Mouse (Mus musculus) midbrain, embryonic 12.5 days (tissue): ENCODE measurements around the gene Olfr1274-ps. TPM values are rescaled to one million over a fixed set of nuclear protein-coding genes. Genes with fewer than 3 reads are reported as not detected.
"Not testable (repeated sequence)": the region's sequence is repeated elsewhere in the genome, so short reads cannot be mapped to it uniquely, and the experiment has no call there.

ENCODE experiments used
- ATAC-seq: fragments of 200-750 bp; cut with Nextera tagmentation; 2 replicates; pipeline ENCODE4 v1.8.0; 2017; ENCODE audit warnings: low read depth, moderate TSS enrichment, moderate library complexity; ENCODE audit not compliant: low FRiP score
- H3K27ac ChIP-seq: fragments of 300-500 bp; sonication (generic); replicated peaks from 2 replicates; pipeline ENCODE4 v1.5.1; 2016; ENCODE audit warnings: mild to moderate bottlenecking
- H3K27me3 ChIP-seq: fragments of 300-500 bp; sonication (generic); 2 replicates; pipeline ENCODE4 v1.6.1; 2016; ENCODE audit warnings: mild to moderate bottlenecking
- H3K36me3 ChIP-seq: fragments of 300-500 bp; sonication (generic); 2 replicates; pipeline ENCODE4 v1.6.1; 2016
- H3K4me1 ChIP-seq: fragments of 300-500 bp; sonication (generic); 2 replicates; pipeline ENCODE4 v1.6.1; 2016
- H3K4me2 ChIP-seq: fragments of 300-500 bp; sonication (generic); replicated peaks from 2 replicates; pipeline ENCODE4 v1.6.1; 2016; ENCODE audit warnings: mild to moderate bottlenecking, moderate library complexity
- H3K4me3 ChIP-seq: fragments of 300-500 bp; sonication (generic); 2 replicates; pipeline ENCODE4 v1.5.1; 2016; ENCODE audit warnings: mild to moderate bottlenecking
- H3K9ac ChIP-seq: fragments of 300-500 bp; sonication (generic); replicated peaks from 2 replicates; pipeline ENCODE4 v1.6.1; 2016; ENCODE audit warnings: mild to moderate bottlenecking, moderate library complexity
- H3K9me3 ChIP-seq: fragments of 300-500 bp; sonication (generic); 2 replicates; pipeline ENCODE4 v1.6.1; 2016; ENCODE audit warnings: mild to moderate bottlenecking
- WGBS: fragments of 180-500 bp; shearing (Covaris S2); methylation state at CpG from one replicate; pipeline ENCODE4 v1.1.7; 2016; 5-methylcytosine and 5-hydroxymethylcytosine counted together
- polyA plus RNA-seq: library from polyadenylated mRNA; unstranded; fragments of >200 nt; fragmentation: Nextera tagmentation; extraction: Ambion mirVana; gene quantifications from 2 replicates; pipeline ENCODE4 v1.2.1, GENCODE M21; 2016

Gene Olfr1274-ps
- polyA plus RNA-seq: not detected in 2 replicates

DNA sequence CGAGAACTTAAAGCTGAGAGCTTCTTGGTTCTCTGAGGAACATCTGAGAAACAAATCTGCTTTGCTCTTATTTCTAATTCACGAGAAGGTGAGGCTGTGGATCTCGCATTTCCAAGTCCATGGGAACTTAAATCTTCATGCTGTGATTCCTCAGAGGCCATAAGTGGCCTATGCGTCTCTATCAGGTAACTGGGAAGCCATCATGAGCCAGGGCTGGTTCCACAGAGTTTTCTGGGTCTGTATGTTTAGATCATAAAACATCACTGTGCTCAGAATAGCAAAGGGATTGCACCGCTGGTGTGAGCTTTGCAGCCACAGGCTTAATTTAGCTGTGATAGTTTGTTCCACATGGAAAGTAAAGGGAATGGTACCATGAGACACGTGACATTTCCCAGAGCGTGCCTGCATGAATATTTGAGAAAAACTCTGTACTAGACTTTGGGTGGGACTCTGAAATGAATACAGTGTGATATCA, at the start of gene Olfr1274-ps:
Gene Olfr1274-ps (plus strand): TSS at position 51 of the 475 bp plus-strand sequence.
- not testable (repeated sequence) for H3K4me3 ChIP-seq, H3K27ac ChIP-seq

DNA sequence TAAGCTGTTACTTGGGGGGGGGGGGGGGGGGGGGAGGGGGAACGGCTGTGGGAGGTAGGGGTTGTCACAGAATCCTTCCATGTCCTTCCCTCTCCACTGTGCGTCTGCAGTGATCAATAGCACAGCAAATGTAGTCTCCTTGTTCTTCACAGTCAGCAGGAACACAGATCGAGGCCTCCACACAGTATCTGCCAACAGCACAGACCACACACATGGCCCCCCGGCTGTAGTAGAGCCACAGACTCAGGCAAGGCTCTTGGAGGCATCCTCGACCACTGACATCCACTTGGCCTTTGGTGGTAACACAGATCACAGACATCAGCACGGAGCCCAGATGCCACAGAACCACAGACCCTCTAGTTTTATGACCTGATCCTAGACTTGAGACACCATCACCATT, 47.4 kb upstream of the Olfr1274-ps start:
- not testable (repeated sequence) for H3K27me3 ChIP-seq, H3K4me1 ChIP-seq, H3K36me3 ChIP-seq, H3K4me3 ChIP-seq, H3K27ac ChIP-seq, H3K9ac ChIP-seq, H3K9me3 ChIP-seq, H3K4me2 ChIP-seq
- no CpG with 5 or more reads among the region's 6 CpGs for WGBS
- peak; percentile 58 for ATAC-seq

More for the DNA sequence above, at the start of gene Olfr1274-ps:
- WGBS: 83% methylated on average over 5 of the region's 7 CpGs
- not testable (repeated sequence) for ATAC-seq, H3K9ac ChIP-seq, H3K4me2 ChIP-seq, H3K27me3 ChIP-seq, H3K9me3 ChIP-seq, H3K36me3 ChIP-seq, H3K4me1 ChIP-seq

DNA sequence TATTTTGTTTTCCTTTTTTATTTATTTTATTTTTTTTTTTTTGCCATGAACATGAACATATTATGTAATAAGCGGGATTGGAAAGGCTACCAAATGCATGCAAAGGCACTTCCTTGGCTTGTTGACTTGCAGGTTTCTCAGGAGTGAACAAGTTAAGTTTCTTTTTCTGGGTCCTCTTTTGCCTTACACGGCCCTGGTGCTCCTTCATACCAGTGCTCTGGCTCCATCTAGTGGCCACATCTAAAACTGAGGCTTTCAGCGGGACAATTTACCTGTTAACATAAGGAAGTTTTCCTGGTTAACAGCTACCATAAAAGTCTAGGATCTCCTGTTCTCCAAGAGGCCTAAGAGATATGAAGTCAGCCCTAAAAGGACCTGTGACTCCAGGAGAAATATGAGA, 46.9 kb upstream of the Olfr1274-ps start:
- not testable (repeated sequence) for H3K4me3 ChIP-seq, H3K4me2 ChIP-seq, H3K36me3 ChIP-seq, H3K9ac ChIP-seq, H3K27ac ChIP-seq, H3K4me1 ChIP-seq, H3K9me3 ChIP-seq, H3K27me3 ChIP-seq
- peak; percentile 54; the same call in 1 of the 2 replicates for ATAC-seq
- no CpG with 5 or more reads among the region's 3 CpGs for WGBS

DNA sequence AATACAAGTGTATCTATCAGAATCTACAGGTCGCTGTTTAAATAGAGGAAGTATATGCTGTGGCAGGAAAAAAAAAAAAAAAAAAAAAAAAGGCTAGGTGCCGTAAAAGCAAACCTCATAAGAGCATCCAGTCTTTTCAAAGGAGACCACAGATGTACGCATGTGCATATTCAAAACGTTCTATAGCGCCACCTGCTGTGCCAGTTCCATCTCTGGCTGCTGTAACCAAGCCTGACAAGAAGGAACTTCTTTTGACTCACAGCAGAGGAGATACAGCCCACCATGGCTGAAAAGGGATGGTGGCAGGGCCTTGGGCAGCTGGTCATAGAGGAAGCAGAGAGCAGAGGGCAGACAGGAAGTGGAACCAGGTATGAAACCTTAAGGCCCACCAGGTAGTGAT, 39.3 kb upstream of the Olfr1274-ps start:
- not testable (repeated sequence) for H3K9ac ChIP-seq, H3K9me3 ChIP-seq, H3K4me1 ChIP-seq, H3K27ac ChIP-seq, H3K4me3 ChIP-seq, H3K36me3 ChIP-seq, H3K27me3 ChIP-seq, ATAC-seq, H3K4me2 ChIP-seq
- no CpG with 5 or more reads among the region's 5 CpGs for WGBS

DNA sequence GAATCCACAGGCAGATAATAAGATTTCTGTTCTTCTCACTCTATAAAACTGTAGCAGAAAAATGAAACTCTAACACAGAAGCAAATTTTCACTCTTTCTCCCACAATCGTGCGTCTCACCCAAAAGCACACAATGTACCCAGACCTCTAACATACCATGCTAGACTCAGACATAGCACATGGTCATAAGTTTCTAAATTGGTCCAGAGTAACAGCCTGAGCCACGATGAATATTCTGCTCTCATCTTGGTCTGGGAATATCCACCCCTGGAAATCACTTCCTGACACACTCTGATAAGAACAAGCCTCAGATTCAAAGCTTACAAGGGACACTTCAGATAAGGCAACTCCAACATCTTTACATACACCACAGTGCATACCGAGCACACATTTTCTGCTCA, 38.3 kb upstream of the Olfr1274-ps start:
- H3K9me3 ChIP-seq, H3K36me3 ChIP-seq, H3K4me3 ChIP-seq, H3K9ac ChIP-seq, ATAC-seq, H3K4me1 ChIP-seq, H3K27ac ChIP-seq, H3K4me2 ChIP-seq, H3K27me3 ChIP-seq: not testable (repeated sequence)
- no CpG with 5 or more reads among the region's 4 CpGs for WGBS

DNA sequence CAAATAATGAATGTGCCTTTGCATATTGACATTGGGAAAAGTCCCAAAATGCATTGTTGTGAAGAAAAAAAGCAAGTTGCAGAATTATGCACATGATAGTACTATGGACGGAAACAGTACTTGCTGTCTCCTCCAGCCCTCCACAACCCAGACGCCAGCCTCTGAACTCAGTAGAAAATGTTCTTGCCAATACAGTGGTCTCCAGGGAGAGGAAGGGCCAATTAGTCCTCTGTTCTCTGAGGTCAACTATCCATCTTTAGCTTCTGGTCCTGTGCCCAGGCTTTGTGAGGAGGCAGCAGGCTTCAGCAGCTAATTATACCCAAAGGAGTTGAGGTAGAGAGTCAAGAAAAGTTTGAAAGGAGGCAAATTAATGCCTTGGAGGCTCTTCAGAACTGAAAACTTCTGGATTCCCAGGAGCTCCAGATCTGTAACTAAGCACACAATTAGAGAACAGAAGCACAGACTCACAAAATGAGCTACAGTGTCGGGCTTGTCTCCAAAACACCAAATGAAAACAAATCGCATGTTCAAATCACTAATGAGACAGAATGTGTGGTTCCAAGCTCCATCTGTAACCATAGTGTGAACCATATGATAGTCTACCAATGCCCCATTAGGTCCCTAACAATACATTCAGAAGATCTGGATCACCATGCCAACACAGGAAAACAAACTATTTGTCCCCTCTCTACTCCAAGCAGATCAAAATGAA, 15.8 kb downstream of the Olfr1274-ps start:
- H3K4me1 ChIP-seq, H3K27ac ChIP-seq, H3K4me3 ChIP-seq, H3K36me3 ChIP-seq, H3K27me3 ChIP-seq, H3K9me3 ChIP-seq, H3K9ac ChIP-seq, H3K4me2 ChIP-seq, ATAC-seq: not testable (repeated sequence)
- 76% methylated on average over 4 of the region's 4 CpGs for WGBS

DNA sequence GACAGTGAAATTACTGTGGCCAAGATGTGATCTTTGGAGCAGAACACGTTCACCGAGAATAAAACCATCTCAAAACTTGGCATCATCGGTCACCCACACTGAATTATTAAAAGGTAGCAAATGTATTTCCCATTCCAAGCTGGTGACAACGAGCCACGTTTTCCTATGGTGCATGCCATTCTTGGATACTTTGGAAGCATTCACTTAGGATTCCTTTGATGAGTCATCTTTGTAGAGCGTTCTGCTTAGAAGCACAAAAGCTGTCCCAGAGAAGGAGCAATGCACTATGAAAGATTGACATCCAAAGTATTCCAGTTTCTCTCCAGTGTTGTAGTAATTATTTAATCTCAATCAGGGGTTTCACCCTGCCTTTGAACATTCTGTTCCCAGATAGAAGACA, 23.8 kb downstream of the Olfr1274-ps start:
- H3K4me2 ChIP-seq, H3K4me3 ChIP-seq, ATAC-seq, H3K27ac ChIP-seq, H3K4me1 ChIP-seq, H3K9ac ChIP-seq, H3K27me3 ChIP-seq, H3K36me3 ChIP-seq, H3K9me3 ChIP-seq: not testable (repeated sequence)
- WGBS: 92% methylated on average over 6 of the region's 6 CpGs

DNA sequence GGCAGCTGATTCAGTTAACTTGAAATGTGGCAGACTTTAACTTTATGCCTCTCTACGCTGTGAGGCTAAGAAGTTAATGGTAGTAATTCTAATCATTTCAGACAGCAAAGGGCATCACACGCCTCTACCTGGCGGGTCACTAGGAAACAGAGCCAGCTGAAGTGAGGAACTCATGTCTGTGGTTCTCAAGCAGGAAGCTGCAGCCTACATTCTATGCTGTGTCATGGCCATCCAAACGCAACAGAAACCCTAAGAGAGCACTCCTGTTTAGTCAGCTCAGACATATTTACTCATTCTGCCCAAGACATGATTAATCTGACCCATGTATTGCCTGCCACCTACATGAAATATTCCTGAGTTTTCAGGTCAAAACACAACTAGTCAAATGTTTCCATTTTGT, 26.5 kb downstream of the Olfr1274-ps start:
- WGBS: no CpG with 5 or more reads among the region's 4 CpGs
- H3K4me2 ChIP-seq, H3K27me3 ChIP-seq, H3K4me3 ChIP-seq, H3K9me3 ChIP-seq, ATAC-seq, H3K9ac ChIP-seq, H3K27ac ChIP-seq, H3K36me3 ChIP-seq, H3K4me1 ChIP-seq: not testable (repeated sequence)

DNA sequence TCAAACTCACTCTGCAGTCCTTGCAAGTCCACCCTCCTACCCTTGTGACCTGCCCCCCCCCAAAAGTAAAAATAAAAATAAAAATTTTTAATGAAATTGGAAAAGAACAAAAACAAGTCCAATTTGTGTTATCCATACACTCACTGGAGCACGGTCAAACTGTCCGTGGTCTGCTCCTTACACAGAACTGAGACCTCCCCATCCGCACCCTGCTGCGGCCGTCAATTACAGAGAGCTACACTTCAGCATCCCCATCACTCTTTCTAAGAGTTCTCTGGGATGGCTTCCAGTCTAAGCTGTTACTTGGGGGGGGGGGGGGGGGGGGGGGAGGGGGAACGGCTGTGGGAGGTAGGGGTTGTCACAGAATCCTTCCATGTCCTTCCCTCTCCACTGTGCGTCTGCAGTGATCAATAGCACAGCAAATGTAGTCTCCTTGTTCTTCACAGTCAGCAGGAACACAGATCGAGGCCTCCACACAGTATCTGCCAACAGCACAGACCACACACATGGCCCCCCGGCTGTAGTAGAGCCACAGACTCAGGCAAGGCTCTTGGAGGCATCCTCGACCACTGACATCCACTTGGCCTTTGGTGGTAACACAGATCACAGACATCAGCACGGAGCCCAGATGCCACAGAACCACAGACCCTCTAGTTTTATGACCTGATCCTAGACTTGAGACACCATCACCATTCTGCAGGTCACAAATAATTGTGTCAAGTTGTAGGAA, 30.7 kb downstream of the Olfr1274-ps start:
- H3K4me2 ChIP-seq, H3K4me3 ChIP-seq, H3K27me3 ChIP-seq, H3K9me3 ChIP-seq, H3K36me3 ChIP-seq, H3K27ac ChIP-seq, H3K4me1 ChIP-seq, H3K9ac ChIP-seq: not testable (repeated sequence)
- no CpG with 5 or more reads among the region's 11 CpGs for WGBS
- ATAC-seq: peak; percentile 58

DNA sequence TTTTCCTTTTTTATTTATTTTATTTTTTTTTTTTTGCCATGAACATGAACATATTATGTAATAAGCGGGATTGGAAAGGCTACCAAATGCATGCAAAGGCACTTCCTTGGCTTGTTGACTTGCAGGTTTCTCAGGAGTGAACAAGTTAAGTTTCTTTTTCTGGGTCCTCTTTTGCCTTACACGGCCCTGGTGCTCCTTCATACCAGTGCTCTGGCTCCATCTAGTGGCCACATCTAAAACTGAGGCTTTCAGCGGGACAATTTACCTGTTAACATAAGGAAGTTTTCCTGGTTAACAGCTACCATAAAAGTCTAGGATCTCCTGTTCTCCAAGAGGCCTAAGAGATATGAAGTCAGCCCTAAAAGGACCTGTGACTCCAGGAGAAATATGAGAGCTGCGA, 31.3 kb downstream of the Olfr1274-ps start:
- peak; percentile 63; the same call in 1 of the 2 replicates for ATAC-seq
- H3K4me2 ChIP-seq, H3K9me3 ChIP-seq, H3K4me1 ChIP-seq, H3K27ac ChIP-seq, H3K4me3 ChIP-seq, H3K36me3 ChIP-seq, H3K9ac ChIP-seq, H3K27me3 ChIP-seq: not testable (repeated sequence)
- no CpG with 5 or more reads among the region's 4 CpGs for WGBS

DNA sequence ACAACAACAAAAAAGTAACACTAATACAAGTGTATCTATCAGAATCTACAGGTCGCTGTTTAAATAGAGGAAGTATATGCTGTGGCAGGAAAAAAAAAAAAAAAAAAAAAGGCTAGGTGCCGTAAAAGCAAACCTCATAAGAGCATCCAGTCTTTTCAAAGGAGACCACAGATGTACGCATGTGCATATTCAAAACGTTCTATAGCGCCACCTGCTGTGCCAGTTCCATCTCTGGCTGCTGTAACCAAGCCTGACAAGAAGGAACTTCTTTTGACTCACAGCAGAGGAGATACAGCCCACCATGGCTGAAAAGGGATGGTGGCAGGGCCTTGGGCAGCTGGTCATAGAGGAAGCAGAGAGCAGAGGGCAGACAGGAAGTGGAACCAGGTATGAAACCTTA, 39.0 kb downstream of the Olfr1274-ps start:
- H3K4me3 ChIP-seq: not testable (repeated sequence)

DNA sequence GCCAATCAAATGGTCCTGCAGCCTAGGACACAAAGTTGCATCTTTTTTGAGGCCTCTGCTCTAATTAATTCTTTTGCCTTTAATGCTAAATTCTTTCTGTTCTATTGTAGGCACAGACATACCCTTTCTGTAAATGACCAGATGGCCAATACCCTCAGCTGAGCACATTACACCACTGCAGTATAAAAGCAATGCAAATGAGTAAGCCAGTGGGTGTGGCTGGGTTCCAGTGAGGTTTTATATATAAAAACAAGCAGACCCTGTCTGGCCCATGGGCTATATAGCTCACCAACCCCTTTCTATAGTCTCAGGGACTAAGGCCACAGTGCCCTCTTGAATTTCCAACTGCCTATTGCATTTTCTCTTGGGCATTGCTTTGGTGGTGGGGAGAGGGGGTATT, 41.7 kb downstream of the Olfr1274-ps start:
- H3K27ac ChIP-seq, H3K9ac ChIP-seq, H3K36me3 ChIP-seq, H3K4me1 ChIP-seq, ATAC-seq, H3K4me2 ChIP-seq, H3K27me3 ChIP-seq, H3K4me3 ChIP-seq, H3K9me3 ChIP-seq: not testable (repeated sequence)

More for the DNA sequence above, 39.0 kb downstream of the Olfr1274-ps start:
- not testable (repeated sequence) for H3K27ac ChIP-seq, H3K4me1 ChIP-seq, H3K4me2 ChIP-seq, H3K9ac ChIP-seq, H3K27me3 ChIP-seq, ATAC-seq, H3K9me3 ChIP-seq, H3K36me3 ChIP-seq
- 94% methylated on average over 1 of the region's 5 CpGs for WGBS
